Mouse (Mus musculus) midbrain, embryonic 14.5 days (tissue): Measurements from ENCODE around the gene P4ha2. TPM values are rescaled to one million over a fixed set of nuclear protein-coding genes. Genes with fewer than 3 reads are reported as not detected.

Experiments
- ATAC-seq: fragments of 200-750 bp; cut with Nextera tagmentation; 2 replicates; pipeline ENCODE4 v1.8.0; 2017; ENCODE audit warnings: moderate number of reproducible peaks, moderate library complexity; ENCODE audit not compliant: low FRiP score, low TSS enrichment
- DNase-seq: peaks from one replicate; pipeline ENCODE4 v3.0.0-alpha.2; 2015
- H3K27ac ChIP-seq: fragments of 300-500 bp; sonication (generic); replicated peaks from 2 replicates; pipeline ENCODE4 v1.5.1; 2014; ENCODE audit warnings: mild to moderate bottlenecking, low read depth, low read length, moderate library complexity
- H3K27me3 ChIP-seq: fragments of 300-500 bp; sonication (generic); 2 replicates; pipeline ENCODE4 v1.6.1; 2014; ENCODE audit warnings: low read length, control low read depth, mixed read lengths; ENCODE audit not compliant: control insufficient read depth, insufficient read depth
- H3K36me3 ChIP-seq: fragments of 300-500 bp; sonication (generic); 2 replicates; pipeline ENCODE4 v1.6.1; 2014; ENCODE audit warnings: low read length, control low read depth; ENCODE audit not compliant: control insufficient read depth, insufficient read depth
- H3K4me1 ChIP-seq: fragments of 300-500 bp; sonication (generic); 2 replicates; pipeline ENCODE4 v1.6.1; 2014; ENCODE audit warnings: mild to moderate bottlenecking, antibody characterized with exemption, low read length, control low read depth; ENCODE audit not compliant: control insufficient read depth, insufficient read depth
- H3K4me2 ChIP-seq: fragments of 300-500 bp; sonication (generic); 2 replicates; pipeline ENCODE4 v1.6.1; 2014; ENCODE audit warnings: mild to moderate bottlenecking, low read length, moderate library complexity
- H3K4me3 ChIP-seq: fragments of 300-500 bp; sonication (generic); replicated peaks from 2 replicates; pipeline ENCODE4 v1.5.1; 2014; ENCODE audit warnings: low read depth, low read length
- H3K9ac ChIP-seq: fragments of 300-500 bp; sonication (generic); replicated peaks from 2 replicates; pipeline ENCODE4 v1.6.1; 2014; ENCODE audit warnings: mild to moderate bottlenecking, low read length, moderate library complexity
- H3K9me3 ChIP-seq: fragments of 300-500 bp; sonication (generic); 2 replicates; pipeline ENCODE4 v1.6.1; 2016; ENCODE audit warnings: low read length, control low read depth, mixed read lengths; ENCODE audit not compliant: control insufficient read depth
- WGBS: fragments of 180-500 bp; shearing (Covaris S2); extraction: QIAGEN DNeasy Blood & Tissue Kit; methylation state at CpG from one replicate; pipeline ENCODE4 v1.1.7; 2014; 5-methylcytosine and 5-hydroxymethylcytosine counted together
- polyA plus RNA-seq: library from polyadenylated mRNA; unstranded; fragments of >200 nt; fragmentation: Nextera tagmentation; extraction: Ambion mirVana; gene quantifications from 2 replicates; pipeline ENCODE4 v1.2.1, GENCODE M21; 2014

Gene P4ha2
- polyA plus RNA-seq, 1 experiment from 2014 or later, result 10.5 TPM

GRCm38 (mm10) chr11:54108131-54108530 lies 8.2 kb downstream of the P4ha2 start:
- DNase-seq (no peak), ATAC-seq (no peak)
- Histone ChIP-seq H3K4me3 (no peak overlapping the region), H3K4me1 (peaks cover 13% of the 10 kb centered on the region), H3K9ac (no peak overlapping the region), H3K4me2 (no peak overlapping the region), H3K27me3 (no peaks in the 10 kb centered on the region), H3K9me3 (no peaks in the 10 kb centered on the region), H3K27ac (no peak overlapping the region), H3K36me3 (no peaks in the 10 kb centered on the region)
- 61% methylated on average over 3 of the region's 3 CpGs for WGBS

- WGBS, result 90% methylated on average over 5 of the region's 5 CpGs
- Histone ChIP-seq H3K4me3 (no peak overlapping the region), H3K27me3 (no peaks in the 10 kb centered on the region), H3K9me3 (no peaks in the 10 kb centered on the region), H3K4me1 (peaks cover 21% of the 10 kb centered on the region), H3K27ac (no peak overlapping the region), H3K36me3 (no peaks in the 10 kb centered on the region), H3K9ac (no peak overlapping the region), H3K4me2 (no peak overlapping the region)
- ATAC-seq (no peak), DNase-seq (no peak)
Observed at GRCm38 (mm10) chr11:54108894-54109293, 9.0 kb downstream of the P4ha2 start.

- ATAC-seq (no peak), DNase-seq (no peak)
- Histone ChIP-seq H3K36me3 (no peaks in the 10 kb centered on the region), H3K9me3 (no peaks in the 10 kb centered on the region), H3K9ac (no peak overlapping the region), H3K27me3 (no peaks in the 10 kb centered on the region), H3K4me3 (no peak overlapping the region), H3K4me2 (no peak overlapping the region), H3K27ac (no peak overlapping the region), H3K4me1 (peaks cover 26% of the 10 kb centered on the region)
- 92% methylated on average over 7 of the region's 7 CpGs for WGBS
Observed at GRCm38 (mm10) chr11:54111291-54111690, 11.4 kb downstream of the P4ha2 start.

- peak; percentile 62 for DNase-seq
- no peak overlapping the region for H3K9ac ChIP-seq
- no peaks in the 10 kb centered on the region for H3K9me3 ChIP-seq
- no peak for ATAC-seq
- H3K27me3 ChIP-seq, result no peaks in the 10 kb centered on the region
- peak overlapping the region; percentile 78 for H3K27ac ChIP-seq
- H3K4me2 ChIP-seq, result peak overlapping the region; percentile 5; the same call in 1 of the 2 replicates
- no peak overlapping the region for H3K4me3 ChIP-seq
- H3K4me1 ChIP-seq, result peaks cover 26% of the 10 kb centered on the region
- H3K36me3 ChIP-seq, result no peaks in the 10 kb centered on the region
- WGBS, result 72% methylated on average over 21 of the region's 21 CpGs
Observed at GRCm38 (mm10) chr11:54111976-54112741, 12.3 kb downstream of the P4ha2 start.

GRCm38 (mm10) chr11:54112920-54113319 lies 13.0 kb downstream of the P4ha2 start:
- peak; percentile 94 for DNase-seq
- Histone ChIP-seq H3K27me3 (no peaks in the 10 kb centered on the region), H3K36me3 (no peaks in the 10 kb centered on the region), H3K4me2 (peak overlapping the region; percentile 5), H3K4me3 (no peak overlapping the region), H3K9ac (peak overlapping the region; percentile 13; the same call in 1 of the 2 replicates), H3K9me3 (no peaks in the 10 kb centered on the region), H3K4me1 (peaks cover 26% of the 10 kb centered on the region), H3K27ac (peak overlapping the region; percentile 78)
- peak; percentile 96 for ATAC-seq
- 0% methylated on average over 10 of the region's 10 CpGs for WGBS

- DNase-seq (peak; percentile 64), ATAC-seq (peak; percentile 18)
- H3K27ac ChIP-seq, result peak overlapping the region; percentile 78
- H3K27me3 ChIP-seq, result no peaks in the 10 kb centered on the region
- 24% methylated on average over 4 of the region's 4 CpGs for WGBS
- H3K9ac ChIP-seq, result peak overlapping the region; percentile 13; the same call in 1 of the 2 replicates
- no peaks in the 10 kb centered on the region for H3K9me3 ChIP-seq
- no peak overlapping the region for H3K4me3 ChIP-seq
- H3K4me2 ChIP-seq, result peak overlapping the region; percentile 5
- no peaks in the 10 kb centered on the region for H3K36me3 ChIP-seq
- H3K4me1 ChIP-seq, result peaks cover 26% of the 10 kb centered on the region
Observed at GRCm38 (mm10) chr11:54113352-54113751, 13.5 kb downstream of the P4ha2 start.

- Histone ChIP-seq H3K4me2 (no peak overlapping the region), H3K4me3 (no peak overlapping the region), H3K9me3 (no peaks in the 10 kb centered on the region), H3K27ac (no peak overlapping the region), H3K36me3 (no peaks in the 10 kb centered on the region), H3K9ac (no peak overlapping the region), H3K27me3 (no peaks in the 10 kb centered on the region), H3K4me1 (peaks cover 26% of the 10 kb centered on the region)
- 95% methylated on average over 3 of the region's 3 CpGs for WGBS
- ATAC-seq, result no peak
- DNase-seq, result no peak
Observed at GRCm38 (mm10) chr11:54114746-54115145, 14.9 kb downstream of the P4ha2 start.

- no peaks in the 10 kb centered on the region for H3K27me3 ChIP-seq
- H3K27ac ChIP-seq, result no peak overlapping the region
- H3K36me3 ChIP-seq, result no peaks in the 10 kb centered on the region
- ATAC-seq (no peak), DNase-seq (no peak)
- H3K9me3 ChIP-seq, result no peaks in the 10 kb centered on the region
- H3K4me1 ChIP-seq, result peaks cover 26% of the 10 kb centered on the region
- H3K9ac ChIP-seq, result no peak overlapping the region
- H3K4me2 ChIP-seq, result no peak overlapping the region
- 89% methylated on average over 8 of the region's 8 CpGs for WGBS
- H3K4me3 ChIP-seq, result no peak overlapping the region
Observed at GRCm38 (mm10) chr11:54115301-54115700, 15.4 kb downstream of the P4ha2 start.

GRCm38 (mm10) chr11:54115911-54116310 lies 16.0 kb downstream of the P4ha2 start:
- Histone ChIP-seq H3K27me3 (no peaks in the 10 kb centered on the region), H3K9ac (no peak overlapping the region), H3K27ac (no peak overlapping the region), H3K36me3 (no peaks in the 10 kb centered on the region), H3K4me1 (peaks cover 26% of the 10 kb centered on the region), H3K4me2 (no peak overlapping the region), H3K9me3 (no peaks in the 10 kb centered on the region), H3K4me3 (no peak overlapping the region)
- DNase-seq (no peak), ATAC-seq (no peak)
- 43% methylated on average over 3 of the region's 3 CpGs for WGBS
